10 mouse cellular contexts compared by ENCODE assay signal in the genomic region with DNA sequence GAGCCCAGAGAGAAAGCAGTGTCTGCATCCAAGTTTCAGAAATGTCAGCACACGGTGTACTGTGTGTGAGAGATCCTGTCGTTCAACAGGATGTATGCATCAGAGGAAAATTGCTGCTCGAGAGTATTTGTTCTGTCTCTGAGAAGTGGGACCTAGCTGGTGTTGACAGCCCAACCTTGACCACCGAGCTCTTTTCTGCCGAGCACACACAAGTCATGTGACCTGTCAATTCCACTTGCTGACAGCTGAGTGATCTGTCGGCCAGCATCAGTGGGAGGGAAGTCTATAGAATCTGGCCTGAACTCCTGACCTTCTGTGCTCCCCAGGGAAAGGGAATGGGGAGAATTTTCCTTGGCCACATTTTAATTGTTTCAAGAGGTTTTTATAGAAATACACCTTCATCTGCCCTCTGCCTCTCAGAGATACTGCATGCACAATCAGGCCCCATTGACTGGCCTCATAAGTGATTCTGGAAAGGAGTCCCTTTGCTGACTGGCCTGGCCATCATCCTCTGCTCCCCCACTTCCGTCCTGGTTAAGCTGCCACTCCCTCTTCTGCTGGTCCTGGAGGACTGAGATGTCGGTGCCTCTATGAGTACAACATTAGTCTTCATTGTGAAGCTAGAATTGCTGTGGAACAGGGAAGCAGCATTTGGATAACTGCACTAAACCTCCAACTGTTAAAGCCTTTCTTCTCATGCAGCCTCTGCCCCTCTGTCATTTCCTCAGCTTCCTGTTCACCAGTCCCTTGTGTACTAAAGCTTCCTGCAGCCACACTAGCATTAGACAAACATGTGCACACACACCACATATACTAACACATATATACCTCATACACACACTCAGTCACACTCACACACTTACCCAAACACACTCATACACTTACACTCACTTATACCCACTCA. TPM values are rescaled to one million over a fixed set of nuclear protein-coding genes. Genes with fewer than 3 reads are reported as not detected.
DNase-seq lines count a peak whose midpoint lies in the region; ATAC-seq lines count a peak whose summit lies in the region.
"Had no signal": no experiment of that assay in that cellular context is flagged by ENCODE, and none has a peak within 500 bp of the region (broad histone marks: within the 10 kb centered on the region; RNA-seq: fewer than 3 reads in every experiment).

No protein-coding gene starts in this region.

- no peaks in the 10 kb centered on the region for H3K36me3 ChIP-seq in liver, embryonic 11.5 days (ENCODE audit: control insufficient read depth, insufficient read depth, low read length)
- no peaks in the 10 kb centered on the region for H3K36me3 ChIP-seq in embryonic facial prominence, embryonic 11.5 days (replicated peaks; ENCODE audit: control insufficient read depth, insufficient read depth, low read depth, low read length)
- peaks cover 21% of the 10 kb centered on the region for H3K36me3 ChIP-seq in midbrain, embryonic 12.5 days

- no peak overlapping the region for H3K9ac ChIP-seq in liver, embryonic 11.5 days (ENCODE audit: low read depth, low read length)
- H3K9ac ChIP-seq in embryonic facial prominence, embryonic 11.5 days (replicated peaks; ENCODE audit: low read length), result no peak overlapping the region
- H3K9ac ChIP-seq in midbrain, embryonic 12.5 days (replicated peaks), result no peak overlapping the region

- no peak for DNase-seq in liver, embryonic 11.5 days (ENCODE audit: low spot score)
- DNase-seq in liver, result no peak
- peak; percentile 57 for DNase-seq in embryonic facial prominence, embryonic 11.5 days (ENCODE audit: low spot score)
- DNase-seq in heart, postnatal 10 days, result peak; percentile 22 to 41
- DNase-seq in cerebellum, postnatal 4 days (ENCODE audit: low spot score in 2 of 2), result no peak
- no peak for DNase-seq in thymus, postnatal 4 days
- DNase-seq: cerebellum, adult 11 months; kidney, adult 18-20 months had no signal

- H3K4me1 ChIP-seq in liver, embryonic 11.5 days (replicated peaks; ENCODE audit: control insufficient read depth, insufficient read depth, low read length), result 0 out of 2 replicates have a peak, but pooled peaks cover 7% of the 10 kb centered on the region
- H3K4me1 ChIP-seq in embryonic facial prominence, embryonic 11.5 days (ENCODE audit: control insufficient read depth, insufficient read depth, low read length), result no peaks in the 10 kb centered on the region
- peaks cover 8% of the 10 kb centered on the region; the same call in 1 of the 2 replicates for H3K4me1 ChIP-seq in midbrain, embryonic 12.5 days

- H3K4me3 ChIP-seq in liver, embryonic 11.5 days (ENCODE audit: low read depth, low read length), result no peak overlapping the region
- H3K4me3 ChIP-seq in embryonic facial prominence, embryonic 11.5 days (ENCODE audit: low read depth, low read length), result no peak overlapping the region
- H3K4me3 ChIP-seq in midbrain, embryonic 12.5 days, result no peak overlapping the region

- intact Hi-C loops in heart, postnatal 10 days (cut with DNase I), result no loop called here

- H3K27ac ChIP-seq in liver, embryonic 11.5 days (ENCODE audit: low read depth, low read length), result no peak overlapping the region
- no peak overlapping the region for H3K27ac ChIP-seq in embryonic facial prominence, embryonic 11.5 days (replicated peaks; ENCODE audit: low read depth, low read length)
- peak overlapping the region; percentile 56 for H3K27ac ChIP-seq in midbrain, embryonic 12.5 days (replicated peaks)
- H3K27ac ChIP-seq: macrophage had no signal

- peak; percentile 57 for ATAC-seq in liver, embryonic 11.5 days (replicated peaks; ENCODE audit: low FRiP score)
- ATAC-seq in embryonic facial prominence, embryonic 11.5 days (replicated peaks; ENCODE audit: insufficient number of reproducible peaks, low FRiP score, low TSS enrichment, low read depth), result no peak
- ATAC-seq in midbrain, embryonic 12.5 days (ENCODE audit: low FRiP score, low read depth), result 0 out of 2 replicates have a peak, but pooled peaks have one; percentile 59

- no peak overlapping the region for H3K4me2 ChIP-seq in liver, embryonic 11.5 days
- H3K4me2 ChIP-seq in embryonic facial prominence, embryonic 11.5 days (ENCODE audit: low read depth, low read length), result no peak overlapping the region
- H3K4me2 ChIP-seq in midbrain, embryonic 12.5 days (replicated peaks), result no peak overlapping the region

- 30% methylated on average over 8 of the region's 8 CpGs for WGBS in liver, embryonic 11.5 days
- WGBS in embryonic facial prominence, embryonic 11.5 days, result 10% methylated on average over 8 of the region's 8 CpGs
- 22% methylated on average over 8 of the region's 8 CpGs for WGBS in midbrain, embryonic 12.5 days

- H3K9me3 ChIP-seq in liver, embryonic 11.5 days (ENCODE audit: control insufficient read depth, low read length), result no peaks in the 10 kb centered on the region
- no peaks in the 10 kb centered on the region for H3K9me3 ChIP-seq in embryonic facial prominence, embryonic 11.5 days (replicated peaks; ENCODE audit: control insufficient read depth, low read length)
- H3K9me3 ChIP-seq in midbrain, embryonic 12.5 days, result no peaks in the 10 kb centered on the region

- no peaks in the 10 kb centered on the region; the same call in 1 of the 2 replicates for H3K27me3 ChIP-seq in liver, embryonic 11.5 days (replicated peaks; ENCODE audit: control insufficient read depth, insufficient read depth, low read length)
- H3K27me3 ChIP-seq in embryonic facial prominence, embryonic 11.5 days (ENCODE audit: control insufficient read depth, insufficient read depth, low read length), result no peaks in the 10 kb centered on the region
- peaks cover 12% of the 10 kb centered on the region; the same call in 1 of the 2 replicates for H3K27me3 ChIP-seq in midbrain, embryonic 12.5 days

RNA-seq across cellular contexts. Expression of gene Cdca7l, which starts 59.3 kb away (rescaled TPM):
- 48.3 and 54.9 TPM in 2 replicates for polyA plus RNA-seq in liver, embryonic 11.5 days (2014; fragmentation: Nextera tagmentation; extraction: Ambion mirVana)
- 46.0 and 47.1 TPM in 2 replicates for polyA plus RNA-seq in embryonic facial prominence, embryonic 11.5 days (2014; fragmentation: Nextera tagmentation; extraction: Ambion mirVana)
- total RNA-seq in heart, postnatal 10 days (2021), result 1 to 10 TPM; 2.1 to 2.2 TPM
- 26.0 and 28.6 TPM in 2 replicates for polyA plus RNA-seq in midbrain, embryonic 12.5 days (2016; fragmentation: Nextera tagmentation; extraction: Ambion mirVana)

Comparison
In these comparisons a context has a peak if more than half of its experiments do, and no peak if none do; other contexts are left out.
1. DNase-seq: peak in embryonic facial prominence, embryonic 11.5 days (single experiment) and heart, postnatal 10 days (2 of 2); none in liver, embryonic 11.5 days (single experiment), liver (single experiment), cerebellum, postnatal 4 days (0 of 2) and thymus, postnatal 4 days (single experiment).